Mouse (Mus musculus): ENCODE data around the gene Gm9887. TPM values are rescaled to one million over a fixed set of nuclear protein-coding genes. Genes with fewer than 3 reads are reported as not detected.
"Not testable (repeated sequence)": the region's sequence is repeated elsewhere in the genome, so short reads cannot be mapped to it uniquely, and the experiment has no call there.

Gm9887 gene
- polyA plus RNA-seq, 1 experiment = 4.8 TPM

- Histone ChIP-seq H3K4me1 (peaks cover 31% of the 10 kb centered on the region), H3K27me3 (replicated peaks) (no peaks in the 10 kb centered on the region), H3K9me3 (no peaks in the 10 kb centered on the region), H3K36me3 (replicated peaks; ENCODE audit: low read length) (peaks cover 38% of the 10 kb centered on the region), H3K4me3 (replicated peaks) (peak overlapping the region; percentile 99)
- no peak for TF ChIP-seq FLI1 (IDR thresholded peaks at IDR 0.05; ENCODE audit: low read length)
- TF ChIP-seq GATA1 (IDR thresholded peaks at IDR 0.05; ENCODE audit: borderline replicate concordance, low read length) = no peak
Observed at GRCm38 (mm10) chr12:69373850-69374766, 1.9 kb upstream of the Gm9887 start.

- Histone ChIP-seq H3K27me3 (replicated peaks) (no peaks in the 10 kb centered on the region), H3K36me3 (replicated peaks; ENCODE audit: low read length) (peaks cover 30% of the 10 kb centered on the region), H3K4me3 (replicated peaks) (peak overlapping the region; percentile 99), H3K9me3 (no peaks in the 10 kb centered on the region), H3K4me1 (peaks cover 24% of the 10 kb centered on the region)
- TF ChIP-seq FLI1 (IDR thresholded peaks at IDR 0.05; ENCODE audit: low read length) (no peak), GATA1 (IDR thresholded peaks at IDR 0.05; ENCODE audit: borderline replicate concordance, low read length) (no peak)
Observed at GRCm38 (mm10) chr12:69372731-69373331, 573 bp upstream of the Gm9887 start.

GRCm38 (mm10) chr12:69371421-69371853 lies 821 bp downstream of the Gm9887 start:
- H3K9me3 ChIP-seq = no peaks in the 10 kb centered on the region
- no peaks in the 10 kb centered on the region for H3K27me3 ChIP-seq (replicated peaks)
- peak overlapping the region; percentile 99 for H3K4me3 ChIP-seq (replicated peaks)
- TF ChIP-seq GATA1 (IDR thresholded peaks at IDR 0.05; ENCODE audit: borderline replicate concordance, low read length) (no peak), FLI1 (IDR thresholded peaks at IDR 0.05; ENCODE audit: low read length) (no peak)
- H3K4me1 ChIP-seq = peaks cover 29% of the 10 kb centered on the region
- H3K36me3 ChIP-seq (replicated peaks; ENCODE audit: low read length) = peaks cover 22% of the 10 kb centered on the region

GRCm38 (mm10) chr12:69370936-69371335 lies 1.3 kb downstream of the Gm9887 start:
- H3K4me3 ChIP-seq (replicated peaks) = peak overlapping the region; percentile 99
- H3K27me3 ChIP-seq (replicated peaks) = no peaks in the 10 kb centered on the region
- H3K36me3 ChIP-seq (replicated peaks; ENCODE audit: low read length) = peaks cover 18% of the 10 kb centered on the region
- H3K9me3 ChIP-seq = no peaks in the 10 kb centered on the region
- peaks cover 28% of the 10 kb centered on the region for H3K4me1 ChIP-seq
- no peak for TF ChIP-seq FLI1 (IDR thresholded peaks at IDR 0.05; ENCODE audit: low read length)
- TF ChIP-seq GATA1 (IDR thresholded peaks at IDR 0.05; ENCODE audit: borderline replicate concordance, low read length) = no peak

GRCm38 (mm10) chr12:69367557-69367956 lies 4.7 kb downstream of the Gm9887 start:
- TF ChIP-seq FLI1 (IDR thresholded peaks at IDR 0.05; ENCODE audit: low read length) (no peak), GATA1 (IDR thresholded peaks at IDR 0.05; ENCODE audit: borderline replicate concordance, low read length) (no peak)
- Histone ChIP-seq H3K27me3 (replicated peaks) (no peaks in the 10 kb centered on the region), H3K9me3 (no peaks in the 10 kb centered on the region), H3K4me3 (replicated peaks) (no peak overlapping the region), H3K4me1 (peaks cover 33% of the 10 kb centered on the region), H3K36me3 (replicated peaks; ENCODE audit: low read length) (no peaks in the 10 kb centered on the region)

GRCm38 (mm10) chr12:69366424-69366823 lies 5.8 kb downstream of the Gm9887 start:
- peaks cover 37% of the 10 kb centered on the region for H3K4me1 ChIP-seq
- TF ChIP-seq GATA1 (IDR thresholded peaks at IDR 0.05; ENCODE audit: borderline replicate concordance, low read length) = no peak
- no peak for TF ChIP-seq FLI1 (IDR thresholded peaks at IDR 0.05; ENCODE audit: low read length)
- no peaks in the 10 kb centered on the region for H3K27me3 ChIP-seq (replicated peaks)
- H3K36me3 ChIP-seq (replicated peaks; ENCODE audit: low read length) = no peaks in the 10 kb centered on the region
- no peak overlapping the region for H3K4me3 ChIP-seq (replicated peaks)
- H3K9me3 ChIP-seq = no peaks in the 10 kb centered on the region

- Histone ChIP-seq H3K4me1 (peaks cover 34% of the 10 kb centered on the region), H3K36me3 (replicated peaks; ENCODE audit: low read length) (no peaks in the 10 kb centered on the region), H3K4me3 (replicated peaks) (no peak overlapping the region), H3K27me3 (replicated peaks) (no peaks in the 10 kb centered on the region), H3K9me3 (no peaks in the 10 kb centered on the region)
- TF ChIP-seq FLI1 (IDR thresholded peaks at IDR 0.05; ENCODE audit: low read length) (no peak), GATA1 (IDR thresholded peaks at IDR 0.05; ENCODE audit: borderline replicate concordance, low read length) (no peak)
Observed at GRCm38 (mm10) chr12:69365757-69366156, 6.5 kb downstream of the Gm9887 start.

GRCm38 (mm10) chr12:69363899-69364762 lies 8.1 kb downstream of the Gm9887 start:
- Histone ChIP-seq H3K9me3 (no peaks in the 10 kb centered on the region), H3K36me3 (replicated peaks; ENCODE audit: low read length) (no peaks in the 10 kb centered on the region), H3K4me1 (peaks cover 30% of the 10 kb centered on the region), H3K27me3 (replicated peaks) (no peaks in the 10 kb centered on the region), H3K4me3 (replicated peaks) (peak overlapping the region; percentile 93)
- TF ChIP-seq FLI1 (IDR thresholded peaks at IDR 0.05; ENCODE audit: low read length) = no peak
- no peak for TF ChIP-seq GATA1 (IDR thresholded peaks at IDR 0.05; ENCODE audit: borderline replicate concordance, low read length)

- H3K27me3 ChIP-seq (replicated peaks) = not testable (repeated sequence)
- H3K4me3 ChIP-seq (replicated peaks) = peak overlapping the region; percentile 93
Observed at GRCm38 (mm10) chr12:69363110-69363509, 9.1 kb downstream of the Gm9887 start.

More at GRCm38 (mm10) chr12:69363110-69363509, 9.1 kb downstream of the Gm9887 start:
- not testable (repeated sequence) for H3K9me3 ChIP-seq; H3K36me3 ChIP-seq (replicated peaks; ENCODE audit: low read length)
- H3K4me1 ChIP-seq = peaks cover 30% of the 10 kb centered on the region

Measured in megakaryocyte, embryonic 14.5 days (primary cell).